Comparison of ENCODE assay signal across 8 mouse cellular contexts in the genomic region with DNA sequence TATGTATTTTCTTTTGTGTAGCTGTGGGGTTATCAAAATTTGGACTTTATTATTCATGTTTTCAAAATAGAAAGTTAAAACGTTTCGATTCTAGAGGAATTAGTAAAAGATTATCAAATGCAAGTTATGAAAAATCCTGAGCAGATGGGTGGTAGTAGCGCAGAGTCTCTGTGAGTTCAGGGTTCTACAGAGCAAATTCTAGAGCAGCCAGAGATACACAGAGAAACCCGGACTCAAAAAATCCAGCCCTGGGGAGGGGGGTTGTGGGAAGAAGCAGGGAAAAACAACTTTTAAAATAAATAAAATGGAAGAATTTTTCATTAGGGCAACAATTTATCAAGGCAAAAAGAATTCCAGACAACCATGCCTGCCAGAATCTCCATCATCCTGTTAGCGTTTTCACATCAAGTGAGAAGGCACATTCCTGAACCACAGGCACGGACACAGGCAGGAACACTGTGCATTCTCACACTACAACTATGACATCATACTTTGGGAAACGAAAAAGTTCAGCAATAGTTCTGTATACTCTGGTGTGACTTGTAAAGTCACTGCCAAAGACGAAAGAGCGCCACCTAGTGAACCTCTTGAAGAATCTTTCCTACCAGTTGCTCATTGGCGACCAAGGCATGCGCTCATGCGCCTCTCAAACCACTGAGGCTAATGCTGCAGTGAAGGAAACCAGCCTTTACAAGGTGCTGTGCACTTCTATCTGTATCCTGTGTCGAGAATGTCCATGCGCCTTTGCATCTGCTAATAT. TPM values are rescaled to one million over a fixed set of nuclear protein-coding genes. Genes with fewer than 3 reads are reported as not detected.
DNase-seq lines count a peak whose midpoint lies in the region; ATAC-seq and TF ChIP-seq lines count a peak whose summit lies in the region.

No protein-coding gene starts in this region.

- H3K4me2 ChIP-seq in embryonic facial prominence, embryonic 12.5 days (replicated peaks), result no peak overlapping the region
- peak overlapping the region; percentile 47 for H3K4me2 ChIP-seq in heart, embryonic 11.5 days
- H3K4me2 ChIP-seq in kidney, embryonic 16.5 days (replicated peaks; ENCODE audit: low read depth, low read length), result no peak overlapping the region
- no peak overlapping the region for H3K4me2 ChIP-seq in liver, embryonic 12.5 days
- H3K4me2 ChIP-seq in neural tube, embryonic 14.5 days (ENCODE audit: low read depth, low read length), result no peak overlapping the region

- no peak overlapping the region for H3K4me3 ChIP-seq in E14TG2a.4 (replicated peaks; ENCODE audit: low read length)
- H3K4me3 ChIP-seq in embryonic facial prominence, embryonic 12.5 days, result no peak overlapping the region
- H3K4me3 ChIP-seq in heart, embryonic 11.5 days (ENCODE audit: low read depth, low read length), result no peak overlapping the region
- no peak overlapping the region for H3K4me3 ChIP-seq in kidney, embryonic 16.5 days (ENCODE audit: low read length)
- no peak overlapping the region for H3K4me3 ChIP-seq in liver, embryonic 12.5 days
- H3K4me3 ChIP-seq in neural tube, embryonic 14.5 days (ENCODE audit: low read depth, low read length), result no peak overlapping the region

- ATAC-seq in embryonic facial prominence, embryonic 12.5 days (ENCODE audit: insufficient number of reproducible peaks, insufficient read depth, low FRiP score, low TSS enrichment), result peak; percentile 87
- ATAC-seq in heart, embryonic 11.5 days (replicated peaks; ENCODE audit: insufficient number of reproducible peaks, low FRiP score, low TSS enrichment), result peak; percentile 86
- peak; percentile 86 for ATAC-seq in kidney, embryonic 16.5 days (ENCODE audit: low FRiP score, low TSS enrichment)
- 0 out of 2 replicates have a peak, but pooled peaks have one; percentile 37 for ATAC-seq in liver, embryonic 12.5 days
- ATAC-seq in neural tube, embryonic 14.5 days (ENCODE audit: low read depth), result peak; percentile 94

- H3K9me3 ChIP-seq in E14TG2a.4 (ENCODE audit: low read length), result no peaks in the 10 kb centered on the region
- H3K9me3 ChIP-seq in embryonic facial prominence, embryonic 12.5 days, result no peaks in the 10 kb centered on the region
- H3K9me3 ChIP-seq in heart, embryonic 11.5 days (replicated peaks; ENCODE audit: control insufficient read depth, low read length), result no peaks in the 10 kb centered on the region
- H3K9me3 ChIP-seq in kidney, embryonic 16.5 days (ENCODE audit: low read length), result no peaks in the 10 kb centered on the region
- H3K9me3 ChIP-seq in liver, embryonic 12.5 days (replicated peaks), result no peaks in the 10 kb centered on the region
- H3K9me3 ChIP-seq in neural tube, embryonic 14.5 days (ENCODE audit: control insufficient read depth, low read length), result no peaks in the 10 kb centered on the region

- H3K9ac ChIP-seq in embryonic facial prominence, embryonic 12.5 days, result no peak overlapping the region
- H3K9ac ChIP-seq in heart, embryonic 11.5 days (ENCODE audit: low read depth, low read length), result no peak overlapping the region
- H3K9ac ChIP-seq in kidney, embryonic 16.5 days (replicated peaks; ENCODE audit: low read length), result no peak overlapping the region
- H3K9ac ChIP-seq in liver, embryonic 12.5 days, result no peak overlapping the region
- H3K9ac ChIP-seq in neural tube, embryonic 14.5 days (replicated peaks; ENCODE audit: low read depth, low read length), result no peak overlapping the region

- DNase-seq in adrenal gland, postnatal 14 days, result peak; percentile 37
- DNase-seq in spleen, adult 12 weeks (ENCODE audit: low spot score), result no peak

- H3K4me1 ChIP-seq in E14TG2a.4 (replicated peaks; ENCODE audit: low read depth, low read length), result no peaks in the 10 kb centered on the region
- H3K4me1 ChIP-seq in embryonic facial prominence, embryonic 12.5 days, result no peaks in the 10 kb centered on the region
- no peaks in the 10 kb centered on the region for H3K4me1 ChIP-seq in heart, embryonic 11.5 days (ENCODE audit: control insufficient read depth, insufficient read depth, low read length)
- no peaks in the 10 kb centered on the region for H3K4me1 ChIP-seq in kidney, embryonic 16.5 days (ENCODE audit: insufficient read depth, low read length)
- H3K4me1 ChIP-seq in liver, embryonic 12.5 days, result no peaks in the 10 kb centered on the region
- H3K4me1 ChIP-seq in neural tube, embryonic 14.5 days (ENCODE audit: control insufficient read depth, insufficient read depth, low read length), result no peaks in the 10 kb centered on the region

- peak; percentile 53 for TF ChIP-seq CTCF in E14TG2a.4 (conservative IDR thresholded peaks at IDR 0.05; ENCODE audit: low read length)

- H3K27ac ChIP-seq in embryonic facial prominence, embryonic 12.5 days, result no peak overlapping the region
- no peak overlapping the region for H3K27ac ChIP-seq in heart, embryonic 11.5 days (ENCODE audit: low read depth, low read length)
- H3K27ac ChIP-seq in kidney, embryonic 16.5 days (ENCODE audit: low read length), result no peak overlapping the region
- H3K27ac ChIP-seq in liver, embryonic 12.5 days, result no peak overlapping the region
- no peak overlapping the region for H3K27ac ChIP-seq in neural tube, embryonic 14.5 days (ENCODE audit: low read depth, low read length)

- no peaks in the 10 kb centered on the region for H3K36me3 ChIP-seq in E14TG2a.4 (ENCODE audit: insufficient read depth, low read length)
- no peaks in the 10 kb centered on the region for H3K36me3 ChIP-seq in embryonic facial prominence, embryonic 12.5 days
- no peaks in the 10 kb centered on the region for H3K36me3 ChIP-seq in heart, embryonic 11.5 days (ENCODE audit: control insufficient read depth, insufficient read depth, low read length)
- no peaks in the 10 kb centered on the region for H3K36me3 ChIP-seq in kidney, embryonic 16.5 days (ENCODE audit: insufficient read depth, low read length)
- no peaks in the 10 kb centered on the region for H3K36me3 ChIP-seq in liver, embryonic 12.5 days
- no peaks in the 10 kb centered on the region for H3K36me3 ChIP-seq in neural tube, embryonic 14.5 days (ENCODE audit: control insufficient read depth, insufficient read depth, low read length)

- H3K27me3 ChIP-seq in E14TG2a.4 (ENCODE audit: insufficient read depth, low read length), result peaks cover 14% of the 10 kb centered on the region
- H3K27me3 ChIP-seq in embryonic facial prominence, embryonic 12.5 days, result no peaks in the 10 kb centered on the region
- H3K27me3 ChIP-seq in heart, embryonic 11.5 days (ENCODE audit: control insufficient read depth, insufficient read depth, low read length), result no peaks in the 10 kb centered on the region
- H3K27me3 ChIP-seq in kidney, embryonic 16.5 days (ENCODE audit: insufficient read depth, low read length), result no peaks in the 10 kb centered on the region
- H3K27me3 ChIP-seq in liver, embryonic 12.5 days (replicated peaks), result no peaks in the 10 kb centered on the region
- no peaks in the 10 kb centered on the region for H3K27me3 ChIP-seq in neural tube, embryonic 14.5 days (ENCODE audit: control insufficient read depth, insufficient read depth, low read length)

- 26% methylated on average over 14 of the region's 14 CpGs for WGBS in embryonic facial prominence, embryonic 12.5 days
- WGBS in heart, embryonic 11.5 days (ENCODE audit: insufficient replicate concordance), result 25% methylated on average over 14 of the region's 14 CpGs
- WGBS in kidney, embryonic 16.5 days, result 24% methylated on average over 14 of the region's 14 CpGs
- WGBS in liver, embryonic 12.5 days (ENCODE audit: insufficient replicate concordance), result 22% methylated on average over 14 of the region's 14 CpGs
- WGBS in neural tube, embryonic 14.5 days, result 29% methylated on average over 14 of the region's 14 CpGs

RNA-seq across cellular contexts. Expression of gene 4933415F23Rik, which starts 40.3 kb away (rescaled TPM):
- total RNA-seq in adrenal gland, postnatal 14 days (2021), result not detected in 2 replicates
- not detected in 2 replicates for polyA plus RNA-seq in embryonic facial prominence, embryonic 12.5 days (2016; fragmentation: Nextera tagmentation; extraction: Ambion mirVana)
- not detected in 2 replicates for polyA plus RNA-seq in heart, embryonic 11.5 days (2014; fragmentation: Nextera tagmentation; extraction: Ambion mirVana)
- not detected in 2 replicates for polyA plus RNA-seq in kidney, embryonic 16.5 days (2015; fragmentation: Nextera tagmentation; extraction: Ambion mirVana)
- not detected in 2 replicates for polyA plus RNA-seq in liver, embryonic 12.5 days (2016; fragmentation: Nextera tagmentation; extraction: Ambion mirVana)
- not detected in 2 replicates for polyA plus RNA-seq in neural tube, embryonic 14.5 days (2014; fragmentation: Nextera tagmentation; extraction: Ambion mirVana)

Comparison
In these comparisons a context has a peak if more than half of its experiments do, and no peak if none do; other contexts are left out.
1. ATAC-seq: peak in every context shown above with its lines; median percentile 94 in neural tube, embryonic 14.5 days; 87 in embryonic facial prominence, embryonic 12.5 days; 86 in heart, embryonic 11.5 days; 86 in kidney, embryonic 16.5 days; 37 in liver, embryonic 12.5 days.